Comparison of ENCODE assay signal across 9 mouse cellular contexts in the genomic region with DNA sequence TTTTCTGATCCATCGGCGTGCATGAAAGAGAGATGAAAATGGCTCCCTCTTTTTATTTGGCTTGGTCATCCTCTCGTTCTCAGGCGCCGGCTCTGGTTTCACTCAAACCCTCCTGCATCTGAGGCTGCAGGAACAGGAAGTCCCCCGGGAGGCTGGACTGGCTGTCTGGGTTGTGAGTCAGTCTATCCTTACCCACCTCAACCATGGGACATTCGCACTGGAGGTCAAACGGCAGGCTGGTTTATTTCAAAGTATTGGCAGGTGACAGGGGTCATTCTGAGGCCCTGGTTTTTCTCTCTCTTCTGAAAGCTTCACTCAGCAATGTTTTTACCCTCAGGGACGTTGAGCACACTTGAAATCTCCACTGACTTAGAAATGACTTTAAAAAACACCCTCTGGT.
DNase-seq lines count a peak whose midpoint lies in the region; ATAC-seq and TF ChIP-seq lines count a peak whose summit lies in the region.
"Had no signal": no experiment of that assay in that cellular context is flagged by ENCODE, and none has a peak within 500 bp of the region (broad histone marks: within the 10 kb centered on the region; RNA-seq: fewer than 3 reads in every experiment).

No protein-coding gene starts in this region.

- ATAC-seq in kidney, embryonic 14.5 days (ENCODE audit: low FRiP score, low TSS enrichment): peak; percentile 63; the same call in 1 of the 2 replicates
- no peak; the same call in 1 of the 2 replicates for ATAC-seq in embryonic facial prominence, embryonic 14.5 days (ENCODE audit: low read depth)
- peak; percentile 71 for ATAC-seq in heart, embryonic 16.5 days (replicated peaks; ENCODE audit: extremely low read depth, insufficient read depth, low FRiP score)
- ATAC-seq in stomach, embryonic 14.5 days (ENCODE audit: insufficient number of reproducible peaks, insufficient read depth, low FRiP score, low read depth): peak; percentile 70
- no peak for ATAC-seq in forebrain, embryonic 11.5 days (replicated peaks; ENCODE audit: low FRiP score)
- ATAC-seq in megakaryocyte-erythroid progenitor cell, adult 5-6 weeks (replicated peaks; ENCODE audit: low FRiP score, low TSS enrichment, poor library complexity, severe bottlenecking): no peak

- no peak overlapping the region for H3K4me2 ChIP-seq in kidney, embryonic 14.5 days (replicated peaks; ENCODE audit: low read depth, low read length)
- no peak overlapping the region for H3K4me2 ChIP-seq in embryonic facial prominence, embryonic 14.5 days (ENCODE audit: low read depth, low read length)
- H3K4me2 ChIP-seq in heart, embryonic 16.5 days (ENCODE audit: low read depth, low read length): peak overlapping the region; percentile 13; the same call in 1 of the 2 replicates
- no peak overlapping the region for H3K4me2 ChIP-seq in stomach, embryonic 14.5 days (replicated peaks; ENCODE audit: low read depth, low read length)
- H3K4me2 ChIP-seq in forebrain, embryonic 11.5 days (ENCODE audit: low read depth, low read length, severe bottlenecking): no peak overlapping the region
- H3K4me2 ChIP-seq: liver, embryonic 15.5 days had no signal

- no peak for DNase-seq in kidney, adult 9 months
- DNase-seq in embryonic facial prominence, embryonic 14.5 days (ENCODE audit: low spot score): peak; percentile 81
- DNase-seq in forebrain, embryonic 11.5 days (ENCODE audit: low spot score): no peak
- no peak for DNase-seq in kidney, adult 2 months

- H3K27me3 ChIP-seq in kidney, embryonic 14.5 days (ENCODE audit: control insufficient read depth, insufficient read depth, low read length): no peaks in the 10 kb centered on the region
- H3K27me3 ChIP-seq in embryonic facial prominence, embryonic 14.5 days (replicated peaks; ENCODE audit: control insufficient read depth, insufficient read depth, low read length): no peaks in the 10 kb centered on the region
- no peaks in the 10 kb centered on the region for H3K27me3 ChIP-seq in heart, embryonic 16.5 days (ENCODE audit: control insufficient read depth, insufficient read depth, low read length)
- no peaks in the 10 kb centered on the region for H3K27me3 ChIP-seq in stomach, embryonic 14.5 days (ENCODE audit: control insufficient read depth, insufficient read depth, low read length)
- no peaks in the 10 kb centered on the region for H3K27me3 ChIP-seq in forebrain, embryonic 11.5 days (ENCODE audit: control insufficient read depth, insufficient read depth, low read length)
- no peaks in the 10 kb centered on the region for H3K27me3 ChIP-seq in kidney, adult 2 months (replicated peaks; ENCODE audit: control insufficient read depth, insufficient read depth, low read length)
- H3K27me3 ChIP-seq: liver, embryonic 15.5 days had no signal

- TF ChIP-seq POLR2A in kidney, adult 2 months (IDR thresholded peaks at IDR 0.05; ENCODE audit: low read depth, low read length): no peak

- 17% methylated on average over 9 of the region's 9 CpGs for WGBS in kidney, embryonic 14.5 days
- WGBS in embryonic facial prominence, embryonic 14.5 days: 20% methylated on average over 9 of the region's 9 CpGs
- WGBS in heart, embryonic 16.5 days: 17% methylated on average over 9 of the region's 9 CpGs
- 35% methylated on average over 9 of the region's 9 CpGs for WGBS in stomach, embryonic 14.5 days
- WGBS in forebrain, embryonic 11.5 days: 72% methylated on average over 9 of the region's 9 CpGs
- 40% methylated on average over 9 of the region's 9 CpGs for WGBS in kidney, adult 2 months

- no peaks in the 10 kb centered on the region for H3K9me3 ChIP-seq in kidney, embryonic 14.5 days (ENCODE audit: control insufficient read depth, low read length)
- H3K9me3 ChIP-seq in embryonic facial prominence, embryonic 14.5 days (ENCODE audit: control insufficient read depth, low read length): no peaks in the 10 kb centered on the region
- H3K9me3 ChIP-seq in heart, embryonic 16.5 days (replicated peaks; ENCODE audit: control insufficient read depth, low read length): no peaks in the 10 kb centered on the region
- no peaks in the 10 kb centered on the region for H3K9me3 ChIP-seq in stomach, embryonic 14.5 days (ENCODE audit: control insufficient read depth, low read depth, low read length)
- no peaks in the 10 kb centered on the region for H3K9me3 ChIP-seq in forebrain, embryonic 11.5 days (ENCODE audit: control insufficient read depth, low read length)
- H3K9me3 ChIP-seq: liver, embryonic 15.5 days had no signal

- no peak for TF ChIP-seq CTCF in kidney, adult 2 months (conservative IDR thresholded peaks at IDR 0.05; ENCODE audit: insufficient read depth, insufficient read length, low read depth, low read length)

- no peak overlapping the region for H3K9ac ChIP-seq in kidney, embryonic 14.5 days (ENCODE audit: low read depth, low read length)
- no peak overlapping the region for H3K9ac ChIP-seq in embryonic facial prominence, embryonic 14.5 days (ENCODE audit: low read depth, low read length)
- H3K9ac ChIP-seq in heart, embryonic 16.5 days (ENCODE audit: low read length): peak overlapping the region; percentile 26; the same call in 1 of the 2 replicates
- no peak overlapping the region for H3K9ac ChIP-seq in stomach, embryonic 14.5 days (replicated peaks; ENCODE audit: low read depth, low read length)
- no peak overlapping the region for H3K9ac ChIP-seq in forebrain, embryonic 11.5 days (ENCODE audit: low read length)
- H3K9ac ChIP-seq: liver, embryonic 15.5 days had no signal

- peaks cover 6% of the 10 kb centered on the region; the same call in 1 of the 2 replicates for H3K4me1 ChIP-seq in kidney, embryonic 14.5 days (ENCODE audit: control insufficient read depth, insufficient read depth, low read length)
- peaks cover 58% of the 10 kb centered on the region for H3K4me1 ChIP-seq in embryonic facial prominence, embryonic 14.5 days (ENCODE audit: control insufficient read depth, insufficient read depth, low read length)
- peaks cover 12% of the 10 kb centered on the region for H3K4me1 ChIP-seq in heart, embryonic 16.5 days (ENCODE audit: control insufficient read depth, insufficient read depth, low read length)
- peaks cover 22% of the 10 kb centered on the region; the same call in 1 of the 2 replicates for H3K4me1 ChIP-seq in stomach, embryonic 14.5 days (ENCODE audit: control insufficient read depth, insufficient read depth, low read length)
- no peaks in the 10 kb centered on the region for H3K4me1 ChIP-seq in forebrain, embryonic 11.5 days (replicated peaks; ENCODE audit: control insufficient read depth, insufficient read depth, low read length)
- no peaks in the 10 kb centered on the region for H3K4me1 ChIP-seq in kidney, adult 2 months (ENCODE audit: control insufficient read depth, insufficient read depth, low read length)
- H3K4me1 ChIP-seq: liver, embryonic 15.5 days had no signal

- H3K4me3 ChIP-seq in kidney, embryonic 14.5 days (ENCODE audit: low read length): no peak overlapping the region
- H3K4me3 ChIP-seq in embryonic facial prominence, embryonic 14.5 days (ENCODE audit: low read depth, low read length): no peak overlapping the region
- H3K4me3 ChIP-seq in heart, embryonic 16.5 days (ENCODE audit: low read length): no peak overlapping the region
- H3K4me3 ChIP-seq in stomach, embryonic 14.5 days (ENCODE audit: low read depth, low read length): no peak overlapping the region
- H3K4me3 ChIP-seq in forebrain, embryonic 11.5 days (ENCODE audit: low read depth, low read length): no peak overlapping the region
- no peak overlapping the region for H3K4me3 ChIP-seq in kidney, adult 2 months (ENCODE audit: insufficient read depth, low read depth, low read length)
- H3K4me3 ChIP-seq: liver, embryonic 15.5 days had no signal

- peak overlapping the region; percentile 9; the same call in 1 of the 2 replicates for H3K27ac ChIP-seq in kidney, embryonic 14.5 days (ENCODE audit: low read depth, low read length)
- H3K27ac ChIP-seq in embryonic facial prominence, embryonic 14.5 days (replicated peaks; ENCODE audit: low read depth, low read length): peak overlapping the region; percentile 71
- H3K27ac ChIP-seq in heart, embryonic 16.5 days (ENCODE audit: low read length): peak overlapping the region; percentile 47
- H3K27ac ChIP-seq in stomach, embryonic 14.5 days (ENCODE audit: low read length): peak overlapping the region; percentile 83; the same call in 1 of the 2 replicates
- H3K27ac ChIP-seq in forebrain, embryonic 11.5 days (ENCODE audit: low read depth, low read length): no peak overlapping the region
- H3K27ac ChIP-seq in kidney, adult 2 months (ENCODE audit: insufficient read depth, low read depth, low read length): no peak overlapping the region
- H3K27ac ChIP-seq: liver, embryonic 15.5 days had no signal

- H3K36me3 ChIP-seq in kidney, embryonic 14.5 days (ENCODE audit: control insufficient read depth, insufficient read depth, low read length): no peaks in the 10 kb centered on the region
- H3K36me3 ChIP-seq in embryonic facial prominence, embryonic 14.5 days (ENCODE audit: control insufficient read depth, insufficient read depth, low read length): no peaks in the 10 kb centered on the region
- no peaks in the 10 kb centered on the region for H3K36me3 ChIP-seq in heart, embryonic 16.5 days (ENCODE audit: control insufficient read depth, insufficient read depth)
- H3K36me3 ChIP-seq in stomach, embryonic 14.5 days (ENCODE audit: control insufficient read depth, insufficient read depth, low read length): no peaks in the 10 kb centered on the region
- H3K36me3 ChIP-seq in forebrain, embryonic 11.5 days (ENCODE audit: control insufficient read depth, insufficient read depth, low read length): no peaks in the 10 kb centered on the region
- no peaks in the 10 kb centered on the region for H3K36me3 ChIP-seq in kidney, adult 2 months (ENCODE audit: control insufficient read depth, insufficient read depth, low read length)
- H3K36me3 ChIP-seq: liver, embryonic 15.5 days had no signal

Comparison
In these comparisons a context has a peak if more than half of its experiments do, and no peak if none do; other contexts are left out.
1. H3K27ac ChIP-seq: peak in kidney, embryonic 14.5 days (single experiment), embryonic facial prominence, embryonic 14.5 days (single experiment), heart, embryonic 16.5 days (single experiment) and stomach, embryonic 14.5 days (single experiment); none in forebrain, embryonic 11.5 days (single experiment) and kidney, adult 2 months (single experiment).
2. ATAC-seq: peak in kidney, embryonic 14.5 days (single experiment), heart, embryonic 16.5 days (single experiment) and stomach, embryonic 14.5 days (single experiment); none in embryonic facial prominence, embryonic 14.5 days (single experiment), forebrain, embryonic 11.5 days (single experiment) and megakaryocyte-erythroid progenitor cell, adult 5-6 weeks (single experiment).